Mouse (Mus musculus) testis, adult 2 months (tissue): ENCODE measurements around the gene Olfr201. TPM values are rescaled to one million over a fixed set of nuclear protein-coding genes. Genes with fewer than 3 reads are reported as not detected.

Source experiments
- polyA plus RNA-seq: library from polyadenylated mRNA; depleted of rRNA; stranded (reverse); fragments of >200 nt; gene quantifications from 2 replicates; pipeline ENCODE4 v1.2.3, GENCODE M21; 2012; rRNA removed

Olfr201 gene
- polyA plus RNA-seq, 1 experiment: not detected

Other genes starting within 250 kb of the Olfr201 start
- not detected in 2 replicates for gene Olfr186, start 242.3 kb downstream of the Olfr201 start, polyA plus RNA-seq
- gene Olfr187, start 232.9 kb downstream of the Olfr201 start, polyA plus RNA-seq: not detected in 2 replicates
- gene Olfr190, start 194.6 kb downstream of the Olfr201 start, polyA plus RNA-seq: not detected in 2 replicates
- gene Olfr191, start 182.8 kb downstream of the Olfr201 start, polyA plus RNA-seq: not detected in 2 replicates
- gene Olfr193, start 160.8 kb downstream of the Olfr201 start, polyA plus RNA-seq: not detected in 2 replicates
- 0.04 and 0.15 TPM in 2 replicates for gene Olfr194, start 151.6 kb downstream of the Olfr201 start, polyA plus RNA-seq
- gene Olfr195, start 125.6 kb downstream of the Olfr201 start, polyA plus RNA-seq: not detected in 2 replicates
- gene Olfr196, start 102.2 kb downstream of the Olfr201 start, polyA plus RNA-seq: not detected in 2 replicates
- gene Olfr198, start 69.1 kb downstream of the Olfr201 start, polyA plus RNA-seq: not detected in 2 replicates
- 1.3 and 1.4 TPM in 2 replicates for gene Olfr199, start 52.9 kb downstream of the Olfr201 start, polyA plus RNA-seq
- not detected in 2 replicates for gene Olfr202, start 14.2 kb upstream of the Olfr201 start, polyA plus RNA-seq
- gene Olfr203, start 26.2 kb upstream of the Olfr201 start, polyA plus RNA-seq: not detected in 2 replicates
- gene Olfr204, start 45.6 kb upstream of the Olfr201 start, polyA plus RNA-seq: not detected in 2 replicates
- gene Olfr205, start 58.5 kb upstream of the Olfr201 start, polyA plus RNA-seq: not detected in 2 replicates
- gene Olfr206, start 76.6 kb upstream of the Olfr201 start, polyA plus RNA-seq: not detected in 2 replicates
- not detected in 2 replicates for gene Olfr209, start 91.4 kb upstream of the Olfr201 start, polyA plus RNA-seq
- gene Gabrr3, start 134.7 kb upstream of the Olfr201 start, polyA plus RNA-seq: 0.02 TPM in 1 of 2 replicates, not detected in the other
- 2.4 and 2.7 TPM in 2 replicates for gene Riox2, start 199.1 kb upstream of the Olfr201 start, polyA plus RNA-seq